Mouse (Mus musculus): ENCODE measurements around the gene Dnah17.

Gene Dnah17

DNA sequence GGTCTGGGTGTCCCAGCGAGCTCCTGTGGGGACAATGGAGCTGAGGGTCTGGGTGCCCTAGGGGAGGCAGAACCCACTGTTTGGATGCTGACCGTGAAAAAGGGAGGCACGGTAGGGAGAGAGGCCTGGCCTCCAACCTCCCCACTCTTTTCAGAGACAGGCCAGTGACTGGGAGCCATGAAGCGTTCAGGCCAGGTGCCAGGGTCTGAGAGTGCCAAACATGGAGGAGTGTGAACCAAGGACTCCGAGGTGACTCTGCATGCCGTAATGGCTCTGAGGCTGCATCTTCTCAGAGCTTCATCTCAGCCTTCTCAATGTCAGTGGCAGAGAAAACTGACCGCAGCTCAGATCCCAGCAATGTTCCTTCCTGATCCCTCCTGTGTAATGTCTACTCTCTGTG lies 107.0 kb downstream of the Dnah17 start:
- no peak for DNase-seq (ENCODE audit: low spot score in 2 of 2)

DNA sequence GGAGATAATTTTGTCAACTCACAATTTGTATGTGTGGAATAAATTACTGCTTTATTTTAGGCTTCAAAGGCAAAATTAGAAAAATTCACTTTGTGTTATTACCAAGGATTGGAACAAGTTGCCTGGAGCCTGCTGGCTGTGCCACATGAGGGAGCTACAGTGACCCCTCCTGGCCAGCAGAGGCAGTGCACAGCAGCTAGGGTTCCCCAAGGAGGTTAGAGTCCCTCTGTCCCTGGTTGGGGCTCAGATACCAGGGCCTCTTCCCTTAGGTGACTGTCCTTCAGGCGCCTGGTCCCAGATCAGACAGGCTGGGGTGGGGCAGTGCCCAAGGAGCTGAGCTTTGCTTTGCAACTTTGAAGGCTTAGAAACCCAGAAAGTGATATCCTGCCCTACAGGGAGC lies 108.6 kb downstream of the Dnah17 start:
- DNase-seq (ENCODE audit: low spot score in 2 of 2): peak; percentile 67 to 71

DNA sequence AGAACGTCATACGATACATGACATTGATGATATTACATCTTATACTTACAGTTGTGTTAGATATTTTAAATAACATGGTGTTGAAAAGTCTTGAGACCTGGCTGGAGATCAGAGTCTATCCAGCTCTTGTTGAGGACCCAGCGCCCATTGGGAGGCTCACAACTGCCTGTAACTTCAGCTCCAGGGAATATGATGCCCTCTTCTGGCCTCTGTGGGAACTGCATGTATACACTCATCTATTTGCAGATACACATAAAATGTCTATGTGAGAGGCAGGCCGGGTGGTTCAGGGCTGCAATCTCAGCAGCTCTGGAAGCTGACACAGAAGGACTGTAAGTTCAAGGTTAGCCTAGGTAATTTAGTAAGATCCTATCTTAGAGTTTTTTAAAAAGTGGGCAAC lies 112.1 kb downstream of the Dnah17 start:
- DNase-seq (ENCODE audit: low spot score in 2 of 2): no peak

DNA sequence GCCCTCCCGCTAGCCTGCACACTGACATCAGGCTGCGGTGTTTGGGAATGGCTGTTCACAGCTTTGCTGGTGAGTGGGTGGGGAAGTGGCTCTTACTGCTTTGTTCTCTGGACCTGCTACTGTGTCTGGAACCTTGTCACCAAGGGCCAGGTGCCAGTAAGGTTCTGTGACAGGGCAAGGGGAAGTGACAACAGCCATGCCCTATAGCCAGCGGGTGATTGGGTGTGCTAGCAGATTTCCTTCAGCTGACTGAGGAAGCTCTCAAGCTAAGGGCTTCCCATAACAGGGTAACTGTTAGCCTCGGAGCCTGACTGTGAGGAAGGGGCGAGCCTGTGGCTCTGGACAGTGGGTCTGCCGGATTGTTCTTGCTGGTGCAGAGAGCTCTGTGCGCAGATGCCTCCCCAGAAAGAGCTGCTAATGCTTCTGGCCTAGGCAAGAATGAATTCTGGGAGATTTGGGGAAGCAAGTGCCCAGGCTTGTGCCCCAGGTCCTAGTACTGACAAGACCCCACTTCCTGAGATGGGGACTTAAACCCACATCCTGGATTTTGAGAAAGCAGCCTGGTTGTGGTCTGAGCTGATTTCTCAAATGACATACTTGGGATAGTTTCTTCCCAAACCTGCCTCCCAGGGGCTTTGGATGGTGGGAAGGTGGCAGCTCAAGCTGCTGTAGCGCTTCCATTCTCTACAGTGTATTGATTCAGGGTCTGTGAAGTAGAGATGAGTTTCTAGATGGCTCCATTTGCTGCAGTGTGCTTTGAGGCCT lies 114.9 kb downstream of the Dnah17 start:
- DNase-seq (ENCODE audit: low spot score in 2 of 2): peak; percentile 50 to 53

DNA sequence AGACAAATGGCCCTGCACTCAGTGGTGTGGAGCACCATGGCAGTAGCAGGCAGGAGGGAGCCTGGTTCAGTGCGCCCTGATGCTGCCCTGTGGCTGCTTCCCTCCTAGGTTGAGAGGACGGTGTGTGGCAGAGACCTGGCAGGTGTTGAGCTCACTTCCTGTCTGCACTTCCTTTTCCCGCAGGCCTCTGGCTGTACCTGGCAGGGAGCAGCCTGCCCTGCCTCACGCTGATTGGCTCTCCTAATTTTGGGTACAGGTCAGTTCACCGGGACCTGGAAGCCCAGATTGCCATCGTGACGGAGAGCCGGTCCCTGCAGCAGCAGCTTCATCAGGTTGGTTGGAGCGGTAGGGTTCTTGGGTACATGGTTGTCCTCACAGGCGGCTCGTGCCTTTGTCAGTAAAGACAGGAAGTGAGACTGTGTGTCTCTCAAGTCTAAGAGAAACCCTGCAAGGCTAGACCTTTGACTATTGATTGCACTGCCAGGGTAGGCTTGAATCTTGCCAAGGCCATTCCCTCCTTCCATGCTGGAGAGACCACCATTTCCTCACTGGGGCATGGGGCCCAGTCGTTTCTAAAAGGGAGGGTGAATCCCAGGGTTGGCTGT lies 115.9 kb downstream of the Dnah17 start:
- peak; percentile 53 to 65 for DNase-seq (ENCODE audit: low spot score in 2 of 2)

DNA sequence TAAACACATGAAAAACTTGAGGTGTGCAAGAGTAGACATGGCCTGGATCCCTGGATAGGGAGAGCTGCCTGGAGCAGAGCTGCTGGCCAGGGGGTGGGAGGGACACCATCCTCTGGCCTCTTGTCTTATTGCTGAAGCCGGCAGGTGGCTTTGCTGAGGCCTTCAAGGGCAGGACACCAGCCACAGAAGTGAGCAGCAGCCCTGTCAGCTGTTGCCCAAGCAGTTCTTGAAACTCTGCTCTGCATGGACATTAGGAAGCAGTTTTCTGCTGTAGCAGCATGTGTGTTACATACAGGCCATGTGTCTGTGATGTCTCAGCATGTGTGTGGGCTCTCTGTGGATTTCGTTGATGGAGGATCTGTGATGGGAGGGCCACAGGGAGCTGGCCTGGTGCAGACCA lies 117.1 kb downstream of the Dnah17 start:
- DNase-seq (ENCODE audit: low spot score in 2 of 2): no peak

DNA sequence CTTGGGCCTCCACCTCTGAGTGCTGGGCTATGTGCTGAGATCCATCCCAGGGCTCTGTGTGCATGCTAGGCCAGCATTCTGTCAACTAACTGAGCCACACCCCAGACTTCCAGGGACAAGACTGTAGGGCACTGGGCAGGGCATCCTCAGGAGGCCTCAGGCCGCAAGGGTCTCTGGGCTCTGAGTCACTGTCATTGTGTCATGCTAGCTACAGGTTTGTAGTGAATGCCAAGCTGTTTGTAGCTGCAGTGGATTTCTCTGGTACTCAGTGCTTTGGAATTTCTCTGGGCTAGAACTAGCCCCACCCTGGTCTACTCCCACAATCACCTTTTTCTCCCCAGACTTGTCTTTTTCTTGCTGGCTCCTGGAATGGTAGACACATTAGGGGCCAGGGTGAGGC lies 117.8 kb downstream of the Dnah17 start:
- no peak for DNase-seq (ENCODE audit: low spot score in 2 of 2)

DNA sequence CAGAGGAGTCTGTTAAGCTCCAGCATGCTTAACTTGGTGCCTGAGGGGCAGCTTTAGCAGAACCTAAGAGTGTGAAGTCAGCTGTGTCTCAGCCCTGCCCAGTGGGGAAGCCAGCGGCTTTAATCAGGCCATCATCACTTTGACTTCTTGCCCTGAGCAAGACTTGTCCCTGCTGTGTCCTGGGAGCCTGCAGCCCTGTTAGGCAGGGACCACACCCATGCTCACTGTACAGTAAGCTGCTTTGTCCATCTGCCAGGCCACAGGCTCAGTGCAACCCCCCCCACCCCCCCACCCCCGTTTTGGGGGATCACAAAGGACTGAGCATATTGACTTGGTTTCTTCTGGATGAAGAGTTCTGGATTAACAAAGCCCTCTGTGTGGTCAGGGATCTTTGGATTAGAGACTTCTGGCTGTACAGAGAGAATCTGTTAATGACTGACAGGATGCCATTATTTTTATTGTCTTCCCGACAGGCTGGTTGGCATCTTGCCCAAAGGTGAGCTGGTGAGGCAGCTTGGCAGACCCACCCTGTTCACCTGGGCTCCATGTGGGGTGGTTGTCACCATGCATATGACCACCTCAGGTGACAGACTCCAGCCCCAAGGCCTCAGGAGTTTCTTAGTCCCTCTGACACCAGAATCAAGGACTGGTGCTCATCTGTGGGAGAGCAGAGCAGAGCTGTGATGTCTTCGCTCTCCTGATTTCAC lies 120.4 kb downstream of the Dnah17 start:
- no peak for DNase-seq (ENCODE audit: low spot score in 2 of 2)

DNA sequence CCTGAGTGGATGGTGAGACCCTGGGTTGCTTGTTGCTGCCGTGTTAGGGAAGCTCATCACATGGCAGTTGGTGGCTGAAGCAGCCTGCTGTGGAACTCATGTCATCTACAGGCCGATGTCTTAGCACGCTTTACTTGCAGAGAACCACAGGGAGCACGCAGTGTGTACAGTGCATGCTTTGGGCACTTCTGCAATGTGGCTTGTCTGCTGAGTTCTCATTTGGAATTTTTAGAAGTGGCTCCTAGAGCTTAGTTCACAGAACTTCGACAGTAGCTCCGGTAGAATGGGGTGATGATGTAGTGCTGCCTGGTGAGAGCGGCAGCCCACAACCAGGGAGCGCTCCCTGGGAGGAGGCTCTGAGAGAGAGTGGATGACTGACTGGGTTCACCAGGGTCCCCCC lies 121.6 kb downstream of the Dnah17 start:
- DNase-seq (ENCODE audit: low spot score in 2 of 2): no peak

DNA sequence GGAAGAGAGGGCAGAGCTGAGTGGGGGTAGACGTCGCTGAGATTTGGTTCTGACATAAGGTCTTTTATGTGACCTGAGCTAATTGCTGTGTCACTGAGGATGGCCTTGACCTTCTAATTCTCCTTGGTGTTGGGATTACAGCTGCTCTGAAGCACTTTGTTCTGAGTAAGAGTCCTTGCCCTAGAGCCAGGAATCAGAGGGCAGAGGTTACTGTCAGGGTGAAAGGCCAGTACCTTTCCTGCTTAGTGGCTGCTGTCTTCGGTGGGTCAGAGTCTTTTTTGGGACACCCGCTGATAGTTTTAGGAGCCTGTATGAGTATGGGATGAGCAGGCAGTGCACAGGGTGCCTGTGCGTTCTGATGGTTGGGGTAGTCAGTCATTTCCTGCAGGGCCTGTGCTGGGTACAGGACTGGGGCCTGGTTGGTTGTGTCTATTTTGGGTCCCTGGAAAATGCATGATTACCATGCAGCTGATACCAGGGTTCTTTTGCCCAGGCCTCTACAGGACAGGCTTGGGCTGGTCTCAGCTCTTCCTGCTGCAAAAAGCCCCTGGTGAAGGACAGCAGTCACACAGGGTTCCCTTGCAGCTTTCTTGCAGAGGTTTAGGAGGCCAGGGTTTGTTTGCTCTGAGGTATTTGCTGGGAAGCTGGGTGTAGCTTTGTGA lies 122.2 kb downstream of the Dnah17 start:
- no peak for DNase-seq (ENCODE audit: low spot score in 2 of 2)

DNA sequence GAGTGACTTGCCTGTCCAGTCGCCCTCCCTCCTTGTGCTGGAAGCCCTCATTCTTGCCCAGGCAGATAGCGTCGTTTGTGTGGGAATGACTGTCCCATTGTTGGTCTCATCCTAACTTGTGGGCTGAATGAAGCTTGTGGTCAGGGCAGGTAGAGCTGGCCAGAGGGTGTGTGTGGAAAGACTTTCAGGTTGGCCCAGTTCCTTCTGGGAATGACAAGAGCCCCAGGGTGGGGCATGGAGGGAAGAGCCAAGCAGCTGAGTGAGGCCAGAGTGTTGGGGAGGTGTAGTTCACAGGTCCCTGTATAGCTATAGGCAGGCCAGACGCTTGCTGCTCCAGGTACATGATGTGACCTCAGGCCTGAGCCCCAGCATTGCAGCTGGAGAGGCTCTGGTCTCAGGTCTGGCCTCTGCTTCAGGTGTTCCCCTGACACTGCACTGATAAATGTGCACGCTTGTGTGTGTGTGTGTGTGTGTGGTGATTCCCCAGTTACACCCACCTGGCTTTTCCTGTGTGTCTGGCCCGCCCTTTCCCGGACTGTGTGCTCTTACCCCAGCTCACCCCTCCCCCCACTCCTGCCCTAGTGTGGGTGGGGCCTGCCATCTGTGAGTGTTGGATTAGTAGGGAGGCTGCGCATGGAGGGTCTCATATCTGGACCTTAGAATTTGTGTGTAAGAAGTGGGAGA lies 122.8 kb downstream of the Dnah17 start:
- DNase-seq (ENCODE audit: low spot score in 2 of 2): peak in 1 of 2 experiments; percentile 32

DNA sequence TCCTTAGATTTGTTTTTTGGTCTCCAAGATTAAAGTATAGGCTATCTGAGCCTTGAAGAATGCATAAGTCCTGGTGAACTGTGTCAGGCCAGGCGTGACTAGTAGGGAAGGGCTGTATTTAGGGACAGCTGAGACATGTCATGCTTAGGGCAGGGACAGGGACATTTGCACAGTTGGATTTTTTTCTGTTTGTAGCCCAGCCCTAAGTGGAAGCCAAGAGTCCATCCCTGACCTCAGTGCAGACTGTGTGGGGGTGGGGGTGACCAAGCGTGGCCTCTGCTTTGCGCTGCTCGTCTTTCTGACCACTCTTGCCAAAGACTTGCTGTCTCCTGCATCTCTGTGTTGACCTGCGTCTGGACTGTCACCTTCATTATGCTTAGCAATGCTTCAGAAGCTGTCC lies 126.2 kb downstream of the Dnah17 start:
- no peak for DNase-seq (ENCODE audit: low spot score in 2 of 2)

DNA sequence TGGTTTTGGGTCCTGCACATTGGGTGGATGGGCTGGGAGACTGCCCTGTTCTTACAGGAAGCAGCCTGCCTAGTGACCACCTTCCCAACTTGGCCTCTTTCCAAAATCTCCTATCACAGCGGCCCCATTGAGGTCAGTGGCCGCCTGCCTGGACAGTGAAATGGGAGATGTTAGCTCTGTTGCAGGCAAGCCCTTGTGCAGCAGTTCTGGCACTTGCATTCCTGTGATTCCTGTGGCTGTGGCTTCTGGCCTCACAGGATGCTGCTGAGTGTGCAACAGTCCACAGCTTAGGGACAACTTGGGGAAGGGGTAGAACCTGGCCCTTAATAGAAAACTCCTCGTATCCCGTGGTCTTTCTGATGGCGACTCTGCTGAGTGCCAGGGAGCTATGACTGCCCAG lies 126.7 kb downstream of the Dnah17 start:
- no peak for DNase-seq (ENCODE audit: low spot score in 2 of 2)

DNA sequence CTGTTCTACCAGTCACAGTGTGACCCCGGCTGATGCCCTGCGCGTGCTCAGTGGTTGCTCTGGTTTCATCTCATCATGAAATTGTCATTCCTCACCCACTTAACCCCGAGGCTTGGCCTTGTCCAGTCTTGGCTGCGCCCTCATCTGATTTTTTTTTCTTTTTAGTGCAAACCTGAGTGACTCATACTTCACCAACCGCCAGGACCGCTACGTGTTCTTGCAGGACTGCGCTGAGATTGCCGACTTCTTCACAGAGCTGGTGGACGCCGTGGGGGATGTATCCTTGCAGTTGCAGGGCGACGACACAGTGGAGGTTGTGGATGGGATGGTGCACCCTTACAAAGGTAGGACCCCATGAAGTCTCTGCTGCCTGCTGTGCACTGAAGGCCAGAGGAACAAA lies 127.3 kb downstream of the Dnah17 start:
- no peak for DNase-seq (ENCODE audit: low spot score in 2 of 2)

DNA sequence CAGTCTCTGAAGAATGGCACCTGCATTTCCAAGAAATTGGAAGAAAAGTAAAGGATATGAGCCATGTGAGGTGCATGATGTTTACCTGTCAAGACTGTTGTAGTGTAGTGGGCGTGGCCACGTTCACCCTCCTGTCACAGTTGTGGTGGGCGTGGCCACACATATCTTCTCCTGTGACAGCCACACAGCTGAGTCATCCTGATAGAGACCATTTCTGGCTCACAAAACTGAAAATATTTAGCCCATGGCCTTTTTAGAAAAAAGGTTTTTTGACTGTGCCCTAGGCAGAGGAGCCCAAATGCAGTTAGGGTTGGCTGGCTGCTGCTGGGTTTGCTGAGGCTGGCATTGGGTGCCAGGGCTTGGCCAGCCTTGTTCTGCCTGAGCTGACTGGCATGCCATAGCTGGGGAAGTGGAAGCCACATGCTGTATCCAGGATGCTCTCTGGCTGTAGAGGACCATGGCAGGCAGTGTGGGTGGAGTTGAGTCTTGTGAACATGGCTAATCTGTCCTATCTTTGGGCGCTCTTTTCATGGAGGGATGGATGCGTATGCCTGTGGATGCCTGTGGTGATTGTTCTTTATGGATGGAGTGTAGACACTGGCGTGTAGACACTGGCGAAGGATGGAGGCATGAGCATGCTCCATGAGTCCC lies 129.7 kb downstream of the Dnah17 start:
- DNase-seq (ENCODE audit: low spot score in 2 of 2): peak; percentile 38 to 69

DNA sequence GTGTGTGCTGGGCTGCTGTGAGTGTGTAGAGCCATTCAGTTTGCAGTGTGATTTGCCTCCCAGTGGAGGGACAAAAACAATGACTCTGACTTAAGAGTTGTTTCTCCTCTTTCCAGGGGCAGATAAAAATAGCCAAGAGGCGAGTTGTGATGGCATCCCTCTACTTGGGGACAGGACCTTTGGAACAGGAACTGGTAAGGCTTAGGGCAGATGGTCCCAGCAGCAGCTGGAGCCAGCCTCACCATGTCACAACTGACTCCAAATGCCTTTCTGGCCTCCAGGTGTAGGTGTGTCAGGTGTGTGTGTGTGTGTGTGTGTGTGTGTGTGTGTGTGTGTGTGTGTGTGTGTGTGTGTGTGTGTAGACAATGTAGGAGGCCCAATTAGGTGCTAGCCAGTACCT lies 130.4 kb downstream of the Dnah17 start:
- DNase-seq (ENCODE audit: low spot score in 2 of 2): no peak

DNA sequence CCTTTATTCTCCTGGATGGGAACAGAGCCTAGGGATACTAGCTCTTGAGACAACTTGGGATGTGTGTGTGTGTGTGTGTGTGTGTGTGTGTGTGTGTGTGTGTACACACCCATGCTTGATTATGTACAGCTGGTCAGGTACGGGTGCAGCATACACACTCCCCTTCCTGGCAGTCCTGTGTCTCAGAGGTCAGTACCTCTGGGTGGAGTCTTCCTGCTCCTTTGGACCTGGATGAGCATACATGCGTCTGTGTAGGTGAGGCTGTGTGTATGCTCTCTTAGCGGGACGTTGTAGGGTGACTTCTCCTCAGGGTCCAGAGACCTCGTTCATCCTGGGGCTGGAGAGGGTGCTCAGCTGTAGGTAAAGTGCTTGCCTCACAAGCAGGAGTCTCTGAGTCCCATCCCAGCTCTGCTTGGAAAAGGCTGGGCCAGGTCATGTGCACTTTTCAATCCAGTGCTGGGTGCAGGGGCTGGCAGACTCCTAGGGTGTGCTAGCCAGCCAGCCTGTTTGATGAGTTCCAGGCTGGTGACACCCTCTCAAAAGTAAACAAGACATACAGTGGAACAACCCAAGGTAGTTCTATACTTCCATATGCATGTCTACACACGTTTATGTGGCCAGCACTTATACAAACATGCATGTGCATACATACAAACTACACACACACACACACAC lies 131.0 kb downstream of the Dnah17 start:
- DNase-seq (ENCODE audit: low spot score in 2 of 2): no peak

DNA sequence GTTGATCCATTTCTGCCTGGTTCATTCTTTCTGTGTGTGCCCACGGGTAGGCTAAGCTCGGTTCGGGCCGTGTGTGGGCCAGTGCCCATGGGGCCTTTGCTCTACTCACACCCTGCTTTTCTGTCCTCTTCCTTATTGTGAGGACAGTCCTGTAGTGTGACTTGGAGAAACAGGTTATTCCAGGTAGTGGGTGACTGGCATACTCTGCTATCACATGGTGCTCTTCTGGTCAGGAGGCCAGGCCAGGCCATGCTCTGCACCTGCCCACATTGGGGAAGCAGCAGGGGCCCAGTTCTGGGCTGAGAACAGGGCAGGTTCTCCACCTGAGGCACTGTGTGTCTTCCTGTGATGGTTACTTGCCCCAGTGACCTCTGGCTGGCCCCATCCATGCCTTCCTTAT lies 132.1 kb downstream of the Dnah17 start:
- DNase-seq (ENCODE audit: low spot score in 2 of 2): no peak

DNA sequence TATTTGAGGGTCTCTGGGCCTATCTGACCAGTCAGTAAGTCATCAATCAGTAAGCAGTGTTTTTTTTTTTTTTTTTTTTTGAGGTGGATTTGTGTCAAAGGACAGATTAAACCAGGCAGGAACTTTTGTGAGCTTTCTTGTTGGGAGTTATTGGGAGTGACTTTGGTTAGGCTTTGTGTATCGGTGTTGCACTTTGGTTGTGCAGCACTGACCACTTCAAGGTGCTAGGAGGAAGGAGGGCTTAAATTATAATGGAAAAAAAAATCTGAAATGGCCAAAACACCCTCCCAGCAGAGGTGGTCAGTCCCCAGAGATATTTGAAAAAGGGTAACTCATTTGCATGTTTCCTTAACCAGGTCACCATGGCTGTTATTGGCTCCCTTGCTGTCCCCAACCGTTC lies 133.3 kb downstream of the Dnah17 start:
- DNase-seq (ENCODE audit: low spot score in 2 of 2): no peak

DNA sequence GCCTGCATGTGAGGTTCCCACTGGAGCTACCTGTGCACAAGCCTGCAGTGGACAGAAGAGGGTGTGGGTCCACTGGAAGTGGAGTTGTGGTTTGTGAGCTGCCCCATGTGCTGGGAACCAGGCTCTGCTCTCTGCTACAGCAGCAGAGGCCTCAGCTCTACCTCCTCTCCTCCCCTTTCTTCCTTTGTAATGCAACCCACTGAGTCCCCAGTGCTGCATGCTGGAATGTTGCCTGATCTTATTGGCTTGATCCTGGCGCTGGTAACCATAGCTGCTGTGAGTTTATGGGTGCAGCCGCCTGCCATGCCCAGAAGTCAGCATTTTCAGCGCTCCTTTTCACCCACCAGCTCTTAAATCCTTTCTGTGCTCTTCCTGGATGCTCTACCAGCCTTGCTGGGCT lies 134.4 kb downstream of the Dnah17 start:
- no peak for DNase-seq (ENCODE audit: low spot score in 2 of 2)

DNA sequence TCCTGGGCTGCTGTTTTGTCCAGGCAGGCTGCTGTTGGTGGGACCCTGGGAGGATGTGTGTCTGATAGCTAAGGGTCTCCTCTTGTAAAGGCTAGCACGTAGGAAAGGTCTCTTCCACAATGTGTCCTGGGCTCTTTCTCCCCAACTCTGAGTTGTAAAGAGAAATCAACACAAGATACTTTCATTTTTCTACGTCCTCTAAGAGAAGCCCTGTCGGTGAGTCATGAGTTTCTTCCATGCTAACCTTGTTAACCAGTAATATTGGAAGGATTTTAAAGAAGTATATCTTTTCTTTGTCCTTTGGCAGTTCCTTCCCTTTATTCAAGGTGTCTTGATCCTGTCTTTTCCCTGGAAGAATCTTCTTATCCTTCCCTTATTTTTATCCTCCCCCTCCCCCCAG lies 134.8 kb downstream of the Dnah17 start:
- DNase-seq (ENCODE audit: low spot score in 2 of 2): no peak

Data from spleen, postnatal 36 days (tissue).